Mouse (Mus musculus) liver, adult 2 months (tissue): ENCODE measurements around the gene Rims4.

Experiments used
- CTCF ChIP-seq: fragments of 200-500 bp; IDR thresholded peaks from 2 replicates; pipeline ENCODE4 v1.5.1; 2011; ENCODE audit warnings: low read depth, low read length, control low read depth
- POLR2A ChIP-seq: fragments of 200-500 bp; IDR thresholded peaks from 2 replicates; pipeline ENCODE4 v1.6.1; 2011; ENCODE audit warnings: low read length, control low read depth; ENCODE audit not compliant: insufficient read depth; ENCODE audit errors: extremely low read depth

DNA sequence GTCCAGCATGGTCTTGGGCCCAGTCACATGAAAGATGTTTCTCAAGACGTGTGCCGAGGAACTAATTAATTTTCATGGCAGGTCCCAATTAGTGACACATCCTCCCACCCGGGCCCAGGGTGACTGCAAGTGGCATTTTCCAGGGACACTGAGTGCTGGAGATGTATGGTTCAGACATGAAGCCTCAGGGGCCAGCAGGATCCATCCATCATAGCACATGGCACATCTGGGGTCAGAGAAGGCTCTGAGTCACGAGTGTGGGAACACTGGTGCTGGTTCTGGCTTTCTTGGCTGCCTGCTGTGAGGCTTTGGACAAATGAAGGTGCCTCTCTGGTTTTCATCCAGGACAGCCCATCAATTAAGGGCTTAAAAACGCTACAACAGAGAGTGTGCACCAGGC, 11.4 kb downstream of the Rims4 start:
- no peak for TF ChIP-seq POLR2A
- TF ChIP-seq CTCF: no peak
